Mouse (Mus musculus) c-Kit-negative CD71-positive TER-119-positive erythroid progenitor cells, embryonic 14.5 days (primary cell): ENCODE data around the gene Gm21820.
"Not testable (repeated sequence)": the region's sequence is repeated elsewhere in the genome, so short reads cannot be mapped to it uniquely, and the experiment has no call there.

Experiments used
- DNase-seq: peaks from one replicate; pipeline ENCODE4 v3.0.0-alpha.2; 2013; ENCODE audit warnings: low read depth, low spot score

Gene Gm21820

GRCm38 (mm10) chrY:5249341-5249740 is at the start of gene Gm21820:
Gm21820 (minus strand) TSS chrY:5249441.
- not testable (repeated sequence) for DNase-seq
